Mouse (Mus musculus) G1E-ER4 (cell line): ENCODE data around the gene Olfr73. TPM values are rescaled to one million over a fixed set of nuclear protein-coding genes. Genes with fewer than 3 reads are reported as not detected.
"Not testable (repeated sequence)": the region's sequence is repeated elsewhere in the genome, so short reads cannot be mapped to it uniquely, and the experiment has no call there.

Experiments used
- GATA1 ChIP-seq: IDR thresholded peaks from one replicate; pipeline ENCODE4 v1.8.0; 2012; ENCODE audit warnings: low read length, inconsistent platforms
- polyA plus RNA-seq: library from polyadenylated mRNA; stranded (reverse); fragments of >175 nt; gene quantifications from 2 replicates; pipeline ENCODE4 v1.2.3, GENCODE M21; 2012

Olfr73 gene
- not detected in 2 replicates for polyA plus RNA-seq

GRCm38 (mm10) chr2:88037599-88037998, at the start of gene Olfr73:
Olfr73 (minus strand) TSS chr2:88037699.
- TF ChIP-seq GATA1, result no peak

- TF ChIP-seq GATA1, result no peak
Measured at GRCm38 (mm10) chr2:88071730-88072129, 34.2 kb upstream of the Olfr73 start, which contains the start of gene Olfr1163. Olfr1163 (minus strand) TSS chr2:88071830.

- TF ChIP-seq GATA1, result no peak
Measured at GRCm38 (mm10) chr2:88063587-88063986, 26.1 kb upstream of the Olfr73 start.

- no peak for TF ChIP-seq GATA1
Measured at GRCm38 (mm10) chr2:88051029-88051428, 13.5 kb upstream of the Olfr73 start, which contains the start of gene Olfr1162. Olfr1162 (minus strand) TSS chr2:88051129.

- not testable (repeated sequence) for TF ChIP-seq GATA1
Measured at GRCm38 (mm10) chr2:88022474-88022873, 15.0 kb downstream of the Olfr73 start, which contains the start of gene Olfr1161. Olfr1161 (plus strand) TSS chr2:88022774.

GRCm38 (mm10) chr2:88007515-88008318, 29.8 kb downstream of the Olfr73 start, which contains the start of gene Olfr1160:
Olfr1160 (minus strand) TSS chr2:88008268.
- no peak for TF ChIP-seq GATA1

GRCm38 (mm10) chr2:87989813-87990212, 47.7 kb downstream of the Olfr73 start, which contains the start of gene Olfr1158:
Olfr1158 (plus strand) TSS chr2:87990113.
- TF ChIP-seq GATA1, result no peak

Other genes starting within 250 kb of the Olfr73 start
- not detected in 2 replicates for gene Olfr1143, start 237.1 kb downstream of the Olfr73 start, polyA plus RNA-seq
- gene Olfr1145, start 227.9 kb downstream of the Olfr73 start, polyA plus RNA-seq, result not detected in 2 replicates
- not detected in 2 replicates for gene Olfr1148, start 207.2 kb downstream of the Olfr73 start, polyA plus RNA-seq
- gene Olfr1150-ps1, start 193.7 kb downstream of the Olfr73 start, polyA plus RNA-seq, result not detected in 2 replicates
- gene Olfr1151, start 181.8 kb downstream of the Olfr73 start, polyA plus RNA-seq, result not detected in 2 replicates
- not detected in 2 replicates for gene Olfr1152, start 171.2 kb downstream of the Olfr73 start, polyA plus RNA-seq
- not detected in 2 replicates for gene Olfr1153, start 142.7 kb downstream of the Olfr73 start, polyA plus RNA-seq
- gene Olfr1154, start 132.5 kb downstream of the Olfr73 start, polyA plus RNA-seq, result not detected in 2 replicates
- gene Olfr1155, start 92.6 kb downstream of the Olfr73 start, polyA plus RNA-seq, result not detected in 2 replicates
- not detected in 2 replicates for gene Olfr1156, start 84.6 kb downstream of the Olfr73 start, polyA plus RNA-seq
- not detected in 2 replicates for gene Olfr1157, start 69.4 kb downstream of the Olfr73 start, polyA plus RNA-seq
- gene Olfr74, start 63.0 kb downstream of the Olfr73 start, polyA plus RNA-seq, result not detected in 2 replicates
- not detected in 2 replicates for gene Olfr1158, start 47.6 kb downstream of the Olfr73 start, polyA plus RNA-seq
- not detected in 2 replicates for gene Olfr1160, start 29.4 kb downstream of the Olfr73 start, polyA plus RNA-seq
- not detected in 2 replicates for gene Olfr1161, start 14.9 kb downstream of the Olfr73 start, polyA plus RNA-seq
- gene Olfr1162, start 13.4 kb upstream of the Olfr73 start, polyA plus RNA-seq, result not detected in 2 replicates
- gene Olfr1163, start 34.1 kb upstream of the Olfr73 start, polyA plus RNA-seq, result not detected in 2 replicates
- not detected in 2 replicates for gene Olfr1164, start 56.3 kb upstream of the Olfr73 start, polyA plus RNA-seq
- not detected in 2 replicates for gene Olfr1166, start 90.6 kb upstream of the Olfr73 start, polyA plus RNA-seq
- not detected in 2 replicates for gene Olfr1167, start 117.5 kb upstream of the Olfr73 start, polyA plus RNA-seq
- gene Olfr1168, start 144.2 kb upstream of the Olfr73 start, polyA plus RNA-seq, result not detected in 2 replicates
- gene Olfr1170, start 190.6 kb upstream of the Olfr73 start, polyA plus RNA-seq, result not detected in 2 replicates
- not detected in 2 replicates for gene Olfr1173, start 242.2 kb upstream of the Olfr73 start, polyA plus RNA-seq